10 mouse cellular contexts compared by ENCODE assay signal in the genomic region with DNA sequence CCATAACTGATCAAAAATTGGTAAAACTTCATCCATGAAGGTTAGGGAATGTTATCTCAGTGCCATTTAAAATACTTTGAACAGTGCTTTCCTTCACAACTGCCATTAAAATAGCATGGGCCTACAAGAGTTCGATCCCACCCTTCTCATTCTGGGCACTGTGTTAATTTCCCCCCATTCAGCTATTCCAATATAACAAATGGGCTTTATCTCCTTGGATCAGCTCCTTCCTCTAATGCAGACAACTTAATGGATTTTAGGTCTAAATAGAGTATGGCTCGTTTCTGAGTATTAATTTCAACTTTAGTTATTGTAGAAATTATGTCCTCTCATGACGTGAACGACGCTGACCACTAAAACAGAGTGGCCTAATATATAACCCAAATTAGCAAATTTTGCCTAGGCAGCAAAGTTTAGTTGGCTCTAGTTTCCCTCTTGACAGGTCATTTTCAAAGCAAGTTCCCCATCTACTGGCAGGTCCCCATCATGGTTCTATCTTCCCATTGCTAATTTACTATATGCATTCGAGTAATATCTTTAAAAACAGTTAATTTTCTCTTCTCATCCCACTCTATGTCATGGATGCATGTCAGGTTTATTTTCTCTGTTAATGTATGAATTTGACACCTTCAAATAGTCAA.
DNase-seq lines count a peak whose midpoint lies in the region; ATAC-seq and TF ChIP-seq lines count a peak whose summit lies in the region.
"Had no signal": no experiment of that assay in that cellular context is flagged by ENCODE, and none has a peak within 500 bp of the region (broad histone marks: within the 10 kb centered on the region; RNA-seq: fewer than 3 reads in every experiment).

No protein-coding gene starts in this region.

- H3K9ac ChIP-seq in kidney, embryonic 16.5 days (replicated peaks; ENCODE audit: low read length): no peak overlapping the region
- no peak overlapping the region for H3K9ac ChIP-seq in forebrain, embryonic 15.5 days (replicated peaks)
- H3K9ac ChIP-seq: heart, embryonic 13.5 days; limb, embryonic 15.5 days had no signal

- H3K4me3 ChIP-seq in kidney, adult 2 months (ENCODE audit: insufficient read depth, low read depth, low read length): no peak overlapping the region
- no peak overlapping the region for H3K4me3 ChIP-seq in kidney, embryonic 16.5 days (ENCODE audit: low read length)
- H3K4me3 ChIP-seq in forebrain, embryonic 15.5 days: no peak overlapping the region
- H3K4me3 ChIP-seq: heart, embryonic 13.5 days; limb, embryonic 15.5 days had no signal

- 44% methylated on average over 6 of the region's 6 CpGs for WGBS in kidney, adult 2 months
- 52% methylated on average over 6 of the region's 6 CpGs for WGBS in kidney, embryonic 16.5 days
- 73% methylated on average over 6 of the region's 6 CpGs for WGBS in forebrain, embryonic 15.5 days

- no peak overlapping the region for H3K27ac ChIP-seq in kidney, adult 2 months (ENCODE audit: insufficient read depth, low read depth, low read length)
- H3K27ac ChIP-seq in kidney, embryonic 16.5 days (ENCODE audit: low read length): no peak overlapping the region
- H3K27ac ChIP-seq in forebrain, embryonic 15.5 days (replicated peaks): no peak overlapping the region
- H3K27ac ChIP-seq: heart, embryonic 13.5 days; limb, embryonic 15.5 days had no signal

- no peaks in the 10 kb centered on the region for H3K9me3 ChIP-seq in kidney, embryonic 16.5 days (ENCODE audit: low read length)
- H3K9me3 ChIP-seq in forebrain, embryonic 15.5 days: no peaks in the 10 kb centered on the region
- H3K9me3 ChIP-seq: heart, embryonic 13.5 days; limb, embryonic 15.5 days had no signal

- no peak overlapping the region for H3K4me2 ChIP-seq in kidney, embryonic 16.5 days (replicated peaks; ENCODE audit: low read depth, low read length)
- H3K4me2 ChIP-seq in forebrain, embryonic 15.5 days (replicated peaks): no peak overlapping the region
- H3K4me2 ChIP-seq: heart, embryonic 13.5 days; limb, embryonic 15.5 days had no signal

- H3K4me1 ChIP-seq in kidney, adult 2 months (ENCODE audit: control insufficient read depth, insufficient read depth, low read length): no peaks in the 10 kb centered on the region
- no peaks in the 10 kb centered on the region for H3K4me1 ChIP-seq in kidney, embryonic 16.5 days (ENCODE audit: insufficient read depth, low read length)
- H3K4me1 ChIP-seq in forebrain, embryonic 15.5 days: no peaks in the 10 kb centered on the region
- H3K4me1 ChIP-seq: heart, embryonic 13.5 days; limb, embryonic 15.5 days had no signal

- ATAC-seq in kidney, embryonic 16.5 days (ENCODE audit: low FRiP score, low TSS enrichment): no peak
- peak; percentile 58 for ATAC-seq in forebrain, embryonic 15.5 days (replicated peaks)

- no peaks in the 10 kb centered on the region for H3K27me3 ChIP-seq in kidney, adult 2 months (replicated peaks; ENCODE audit: control insufficient read depth, insufficient read depth, low read length)
- H3K27me3 ChIP-seq in kidney, embryonic 16.5 days (ENCODE audit: insufficient read depth, low read length): no peaks in the 10 kb centered on the region
- H3K27me3 ChIP-seq in forebrain, embryonic 15.5 days: no peaks in the 10 kb centered on the region
- H3K27me3 ChIP-seq: heart, embryonic 13.5 days; limb, embryonic 15.5 days had no signal

- TF ChIP-seq CTCF in kidney, adult 2 months (conservative IDR thresholded peaks at IDR 0.05; ENCODE audit: insufficient read depth, insufficient read length, low read depth, low read length): no peak

- no peaks in the 10 kb centered on the region for H3K36me3 ChIP-seq in kidney, adult 2 months (ENCODE audit: control insufficient read depth, insufficient read depth, low read length)
- no peaks in the 10 kb centered on the region for H3K36me3 ChIP-seq in kidney, embryonic 16.5 days (ENCODE audit: insufficient read depth, low read length)
- H3K36me3 ChIP-seq in forebrain, embryonic 15.5 days: no peaks in the 10 kb centered on the region
- H3K36me3 ChIP-seq: heart, embryonic 13.5 days; limb, embryonic 15.5 days had no signal

- DNase-seq in kidney, adult 2 months: peak; percentile 19
- DNase-seq in A20 (ENCODE audit: low read depth, low spot score) (peak; percentile 43), NIH3T3 (ENCODE audit: low read depth) (peak; percentile 25)
- DNase-seq in T-cell, adult 2 months (ENCODE audit: low spot score): no peak
- no peak for DNase-seq in yolk sac, embryonic 10.5 days (ENCODE audit: low spot score)
- DNase-seq in gastrocnemius, postnatal 10 days: no peak

- TF ChIP-seq POLR2A in kidney, adult 2 months (IDR thresholded peaks at IDR 0.05; ENCODE audit: low read depth, low read length): no peak

Comparison
In these comparisons a context has a peak if more than half of its experiments do, and no peak if none do; other contexts are left out.
1. DNase-seq: peak in kidney, adult 2 months (single experiment), A20 (single experiment) and NIH3T3 (single experiment); none in T-cell, adult 2 months (single experiment), yolk sac, embryonic 10.5 days (single experiment) and gastrocnemius, postnatal 10 days (single experiment).